Mouse (Mus musculus): ENCODE data around the gene Bdkrb2. TPM values are rescaled to one million over a fixed set of nuclear protein-coding genes. Genes with fewer than 3 reads are reported as not detected.

Bdkrb2 gene
- total RNA-seq, 2 experiments from 2014 or later = 2.1 to 2.5 TPM

Other genes starting within 250 kb of the Bdkrb2 start
- not detected for gene Tunar, start 229.4 kb upstream of the Bdkrb2 start, total RNA-seq (2021)
- 1 to 10 TPM; 1.0 to 1.2 TPM for gene D430019H16Rik, start 109.4 kb upstream of the Bdkrb2 start, total RNA-seq (2021)
- not detected for gene Bdkrb1, start 39.9 kb downstream of the Bdkrb2 start, total RNA-seq (2021)
- 10 to 100 TPM in 1 of 2 experiments, 1 to 10 TPM in 1; 9.9 to 10.3 TPM for gene Gskip, start 121.6 kb downstream of the Bdkrb2 start, total RNA-seq (2021)
- gene Atg2b, start 122.0 kb downstream of the Bdkrb2 start, total RNA-seq (2021) = 10 to 100 TPM; 18.5 to 19.7 TPM
- gene Ak7, start 142.8 kb downstream of the Bdkrb2 start, total RNA-seq (2021) = under 1 TPM in 1 of 2 experiments, not detected in 1; 0.09 TPM
- gene Papola, start 221.5 kb downstream of the Bdkrb2 start, total RNA-seq (2021) = 100 to 1,000 TPM; 168 to 174 TPM